Mouse (Mus musculus) lung, postnatal 14 days (tissue): ENCODE measurements around the gene Lsamp.

Source experiments
- DNase-seq: peaks from one replicate; pipeline ENCODE4 v3.0.0; 2021

Lsamp gene

GRCm38 (mm10) chr16:40708558-40708957, 724.4 kb downstream of the Lsamp start:
- no peak for DNase-seq

- no peak for DNase-seq
Measured at GRCm38 (mm10) chr16:40709574-40709973, 725.4 kb downstream of the Lsamp start.

DNA sequence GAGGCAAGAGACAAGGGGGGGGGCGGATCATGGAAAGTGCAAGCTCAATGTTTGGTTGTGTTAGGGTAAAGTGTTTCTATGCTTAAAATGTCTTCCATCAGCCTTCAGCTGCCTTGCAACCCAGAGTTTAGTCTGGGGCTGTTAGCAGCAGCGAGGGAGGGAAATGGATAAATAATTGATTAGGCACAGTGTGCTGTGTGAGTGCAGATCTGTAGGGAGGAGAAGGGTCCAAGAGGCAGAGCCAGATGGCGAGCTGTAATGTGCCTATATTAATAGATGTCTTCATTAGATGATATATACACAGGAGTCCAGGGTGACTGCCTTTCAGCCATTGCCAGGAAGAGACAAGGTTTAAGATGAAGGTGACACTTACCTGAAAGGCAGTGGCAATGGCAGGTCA, 725.9 kb downstream of the Lsamp start:
- DNase-seq, result no peak

DNA sequence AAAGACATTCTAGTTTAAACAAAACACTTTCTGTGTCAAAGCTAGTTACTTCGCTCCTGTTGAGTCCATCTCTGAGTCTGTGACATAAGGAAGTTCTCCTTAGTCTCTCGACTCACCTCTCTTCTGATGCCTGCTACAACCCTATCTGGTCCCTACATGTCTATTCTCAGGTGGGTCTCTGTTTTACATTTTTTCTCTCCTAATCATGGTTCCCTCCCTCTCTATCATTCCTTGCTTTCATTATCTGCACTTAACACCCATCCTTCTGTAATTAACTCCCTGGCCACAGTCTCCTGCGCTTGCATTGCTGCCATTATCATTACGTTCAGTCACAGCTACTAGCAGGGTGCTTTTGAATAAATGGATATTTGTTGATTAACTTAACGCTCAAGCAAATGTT, 726.3 kb downstream of the Lsamp start:
- DNase-seq, result no peak

DNA sequence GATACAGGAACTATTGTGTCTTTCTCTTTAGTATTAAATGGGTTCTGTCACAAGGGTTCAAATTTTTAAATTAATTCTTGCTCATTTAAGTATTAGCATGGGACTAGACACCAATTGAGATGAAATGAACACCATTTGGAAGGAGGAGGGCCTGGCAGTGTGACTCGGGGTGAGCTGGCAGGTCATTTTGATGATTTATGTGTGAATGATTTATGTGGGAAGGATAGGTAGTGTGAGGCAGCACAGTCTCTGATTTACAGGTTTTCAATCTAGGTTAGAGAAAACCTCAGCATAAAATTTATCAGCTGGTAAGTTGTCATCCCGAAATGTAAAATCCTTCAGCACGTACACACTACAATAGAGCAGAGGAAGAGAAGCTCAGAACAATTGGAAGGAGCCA, 729.6 kb downstream of the Lsamp start:
- DNase-seq, result no peak

- peak; percentile 57 for DNase-seq
Measured at GRCm38 (mm10) chr16:40739015-40739414, 754.9 kb downstream of the Lsamp start.

DNA sequence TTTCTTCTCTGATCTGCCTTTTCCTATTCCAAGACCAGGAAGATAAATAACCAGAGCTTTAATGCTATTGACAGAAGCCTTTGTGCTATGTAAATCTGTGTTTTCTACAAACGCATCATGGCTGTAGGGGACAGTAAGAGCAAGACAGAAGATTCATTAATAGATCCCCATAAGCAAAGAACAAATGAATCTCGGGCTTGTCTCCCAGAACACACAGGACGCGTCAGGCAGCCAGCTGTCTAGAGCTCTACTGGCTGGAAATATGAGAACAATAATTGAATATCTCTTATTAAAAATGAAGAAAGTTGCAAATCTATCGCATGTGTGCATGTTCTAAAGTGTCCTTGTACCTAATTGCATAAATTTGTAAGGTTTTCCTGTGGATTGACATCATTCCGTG, 755.6 kb downstream of the Lsamp start:
- DNase-seq, result no peak

- no peak for DNase-seq
Measured at GRCm38 (mm10) chr16:40740273-40740672, 756.1 kb downstream of the Lsamp start.

- no peak for DNase-seq
Measured at GRCm38 (mm10) chr16:40827191-40827590, 843.0 kb downstream of the Lsamp start.

GRCm38 (mm10) chr16:40831536-40831935, 847.4 kb downstream of the Lsamp start:
- no peak for DNase-seq

- DNase-seq, result no peak
Measured at GRCm38 (mm10) chr16:40841765-40842164, 857.6 kb downstream of the Lsamp start.

- no peak for DNase-seq
Measured at GRCm38 (mm10) chr16:40866733-40867132, 882.6 kb downstream of the Lsamp start.

- DNase-seq, result no peak
Measured at GRCm38 (mm10) chr16:40878301-40878700, 894.1 kb downstream of the Lsamp start.

- DNase-seq, result no peak
Measured at GRCm38 (mm10) chr16:40881942-40882341, 897.8 kb downstream of the Lsamp start.

GRCm38 (mm10) chr16:40891338-40891737, 907.2 kb downstream of the Lsamp start:
- DNase-seq, result no peak

DNA sequence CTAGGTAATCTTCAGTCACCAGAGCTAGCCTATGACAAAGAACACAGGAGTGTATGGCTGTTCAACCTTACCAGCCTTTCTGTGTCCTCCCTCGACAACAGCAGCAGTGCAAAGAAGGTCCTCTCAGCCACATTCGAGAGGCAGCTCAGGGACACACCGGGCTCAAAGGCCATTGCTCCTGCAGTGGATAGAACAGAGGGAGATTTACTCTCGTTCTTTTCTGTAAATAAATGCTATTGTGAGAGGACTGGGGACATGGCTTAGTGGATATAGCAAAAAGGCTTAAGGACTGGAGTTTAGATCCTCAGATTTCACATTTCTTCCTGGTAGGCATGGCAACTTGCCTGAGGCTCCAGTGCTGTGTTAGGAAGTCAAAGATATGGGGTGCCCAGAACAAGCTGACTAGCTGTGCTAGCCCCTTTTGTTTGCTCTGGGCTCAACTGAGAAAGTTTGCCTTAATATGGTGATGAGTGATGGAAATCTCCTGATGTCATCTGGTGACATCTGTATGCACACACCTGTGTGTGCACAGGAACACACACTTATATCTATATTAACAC, 913.7 kb downstream of the Lsamp start:
- DNase-seq, result no peak

DNA sequence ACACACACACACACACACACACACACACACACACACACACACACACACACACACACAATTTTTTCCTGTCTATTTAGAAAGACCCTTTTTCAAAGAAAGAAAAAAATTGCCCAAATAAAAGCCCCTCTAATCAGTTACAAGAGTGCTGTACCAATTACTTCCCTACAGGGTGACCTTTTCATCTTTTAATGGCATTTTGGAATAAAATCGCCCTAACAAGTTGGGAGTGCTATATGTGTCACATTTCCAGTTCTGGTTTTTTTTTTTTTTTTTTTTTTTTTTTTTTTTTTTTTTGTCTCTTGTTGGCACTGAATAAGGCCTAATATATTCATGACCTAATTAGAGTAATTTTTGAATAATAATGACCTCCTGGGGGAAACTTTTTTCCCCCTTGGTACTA, 923.7 kb downstream of the Lsamp start:
- DNase-seq, result no peak

GRCm38 (mm10) chr16:40914141-40914540, 930.0 kb downstream of the Lsamp start:
- no peak for DNase-seq

- no peak for DNase-seq
Measured at GRCm38 (mm10) chr16:40930596-40930995, 946.4 kb downstream of the Lsamp start.

GRCm38 (mm10) chr16:40942266-40942665, 958.1 kb downstream of the Lsamp start:
- no peak for DNase-seq

GRCm38 (mm10) chr16:40945834-40946233, 961.7 kb downstream of the Lsamp start:
- no peak for DNase-seq

GRCm38 (mm10) chr16:40948013-40948412, 963.9 kb downstream of the Lsamp start:
- DNase-seq, result no peak

- no peak for DNase-seq
Measured at GRCm38 (mm10) chr16:40959211-40959610, 975.0 kb downstream of the Lsamp start.

DNA sequence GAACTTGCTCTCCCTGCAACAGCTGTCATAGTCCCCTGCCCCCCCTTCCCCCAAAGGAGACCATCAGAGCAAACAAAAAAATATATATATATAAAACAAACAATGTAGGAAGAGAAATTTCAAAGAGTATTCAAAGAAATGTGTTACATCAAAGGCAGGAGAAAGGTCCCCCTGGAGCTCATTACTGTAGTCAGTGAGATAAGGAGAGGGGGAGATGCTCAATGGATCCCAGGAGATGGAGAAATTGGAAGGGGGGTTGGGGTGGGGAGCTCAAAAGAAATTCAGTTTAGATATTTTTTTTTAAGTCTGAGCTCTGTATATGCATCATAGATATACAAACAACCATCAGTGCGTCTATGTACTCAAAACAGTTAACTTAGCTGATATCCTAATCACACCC, 976.4 kb downstream of the Lsamp start:
- no peak for DNase-seq

- DNase-seq, result peak; percentile 63
Measured at GRCm38 (mm10) chr16:40968088-40968860, 984.1 kb downstream of the Lsamp start.
